Mouse (Mus musculus) liver, postnatal 0 days (tissue): Measurements from ENCODE around the gene Lrrc38. TPM values are rescaled to one million over a fixed set of nuclear protein-coding genes. Genes with fewer than 3 reads are reported as not detected.
"Not testable (repeated sequence)": the region's sequence is repeated elsewhere in the genome, so short reads cannot be mapped to it uniquely, and the experiment has no call there.

Experiments used
- ATAC-seq: fragments of 200-750 bp; cut with Nextera tagmentation; 2 replicates; pipeline ENCODE4 v1.8.0; 2017; ENCODE audit warnings: mild to moderate bottlenecking, moderate library complexity
- DNase-seq: peaks from one replicate; pipeline ENCODE4 v3.0.0-alpha.2; 2016
- H3K27ac ChIP-seq: fragments of 300-500 bp; sonication (generic); 2 replicates; pipeline ENCODE4 v1.5.1; 2014; ENCODE audit warnings: antibody characterized with exemption, moderate library complexity, mild to moderate bottlenecking, low read depth
- H3K27me3 ChIP-seq: fragments of 300-500 bp; sonication (generic); 2 replicates; pipeline ENCODE4 v1.6.1; 2014; ENCODE audit warnings: low read length, control low read depth, mixed read lengths; ENCODE audit not compliant: insufficient read depth
- H3K36me3 ChIP-seq: fragments of 300-500 bp; sonication (generic); replicated peaks from 2 replicates; pipeline ENCODE4 v1.6.1; 2014; ENCODE audit warnings: mild to moderate bottlenecking, control low read depth, low read length, moderate library complexity, mixed read lengths; ENCODE audit not compliant: insufficient read depth
- H3K4me1 ChIP-seq: fragments of 300-500 bp; sonication (generic); 2 replicates; pipeline ENCODE4 v1.6.1; 2014; ENCODE audit warnings: antibody characterized with exemption, mild to moderate bottlenecking, control low read depth; ENCODE audit not compliant: insufficient read depth
- H3K4me2 ChIP-seq: fragments of 300-500 bp; sonication (generic); 2 replicates; pipeline ENCODE4 v1.6.1; 2014; ENCODE audit warnings: low read depth, mild to moderate bottlenecking, low read length, moderate library complexity, mixed read lengths
- H3K4me3 ChIP-seq: fragments of 300-500 bp; sonication (generic); 2 replicates; pipeline ENCODE4 v1.5.1; 2014; ENCODE audit warnings: low read depth, low read length
- H3K9ac ChIP-seq: fragments of 300-500 bp; sonication (generic); replicated peaks from 2 replicates; pipeline ENCODE4 v1.6.1; 2014; ENCODE audit warnings: mild to moderate bottlenecking, moderate library complexity
- H3K9me3 ChIP-seq: fragments of 300-500 bp; sonication (generic); 2 replicates; pipeline ENCODE4 v1.6.1; 2016; ENCODE audit warnings: mild to moderate bottlenecking, control low read depth, low read length, mixed read lengths
- CTCF ChIP-seq: sonication (generic); IDR thresholded peaks from 2 replicates; pipeline ENCODE4 v1.5.1; 2016; ENCODE audit warnings: antibody characterized with exemption, low read depth
- EP300 ChIP-seq: IDR thresholded peaks from 2 replicates; pipeline ENCODE4 v1.6.1; 2016; ENCODE audit warnings: antibody characterized with exemption, low read depth, mild to moderate bottlenecking
- WGBS: fragments of 180-500 bp; shearing (Covaris S2); extraction: QIAGEN DNeasy Blood & Tissue Kit; methylation state at CpG from one replicate; pipeline ENCODE4 v1.1.7; 2014; ENCODE audit not compliant: insufficient replicate concordance; 5-methylcytosine and 5-hydroxymethylcytosine counted together
- polyA plus RNA-seq: library from polyadenylated mRNA; unstranded; fragments of >200 nt; fragmentation: Nextera tagmentation; extraction: Ambion mirVana; gene quantifications from 2 replicates; pipeline ENCODE4 v1.2.1, GENCODE M21; 2015

Gene Lrrc38
- polyA plus RNA-seq, 1 experiment from 2014 or later: not detected

GRCm38 (mm10) chr4:143330566-143330965 lies 19.0 kb upstream of the Lrrc38 start:
- no peaks in the 10 kb centered on the region for H3K9me3 ChIP-seq
- no peak overlapping the region for H3K4me3 ChIP-seq
- H3K4me1 ChIP-seq: no peaks in the 10 kb centered on the region
- ATAC-seq (no peak), DNase-seq (no peak)
- H3K36me3 ChIP-seq: no peaks in the 10 kb centered on the region
- H3K27ac ChIP-seq: no peak overlapping the region
- no peak overlapping the region for H3K9ac ChIP-seq
- peaks cover 4% of the 10 kb centered on the region; the same call in 1 of the 2 replicates for H3K27me3 ChIP-seq
- H3K4me2 ChIP-seq: no peak overlapping the region
- 42% methylated on average over 9 of the region's 9 CpGs for WGBS
- TF ChIP-seq EP300 (no peak), CTCF (no peak)

- Histone ChIP-seq H3K27ac (no peak overlapping the region), H3K4me3 (no peak overlapping the region), H3K4me1 (no peaks in the 10 kb centered on the region), H3K27me3 (no peaks in the 10 kb centered on the region), H3K36me3 (no peaks in the 10 kb centered on the region), H3K4me2 (no peak overlapping the region), H3K9me3 (no peaks in the 10 kb centered on the region), H3K9ac (no peak overlapping the region)
- TF ChIP-seq EP300 (no peak), CTCF (no peak)
- ATAC-seq: no peak
- DNase-seq: no peak
- 25% methylated on average over 1 of the region's 1 CpGs for WGBS
These were observed 17.8 kb upstream of the Lrrc38 start for GRCm38 (mm10) chr4:143331787-143332186.

GRCm38 (mm10) chr4:143334145-143334544 lies 15.4 kb upstream of the Lrrc38 start:
- no peak overlapping the region for H3K4me2 ChIP-seq
- no peak for TF ChIP-seq EP300
- no peak for TF ChIP-seq CTCF
- H3K4me3 ChIP-seq: no peak overlapping the region
- H3K9ac ChIP-seq: no peak overlapping the region
- no peak overlapping the region for H3K27ac ChIP-seq
- no peak for ATAC-seq
- 53% methylated on average over 5 of the region's 5 CpGs for WGBS
- H3K4me1 ChIP-seq: no peaks in the 10 kb centered on the region
- no peaks in the 10 kb centered on the region for H3K27me3 ChIP-seq
- H3K36me3 ChIP-seq: no peaks in the 10 kb centered on the region
- no peaks in the 10 kb centered on the region for H3K9me3 ChIP-seq
- DNase-seq: no peak

- Histone ChIP-seq H3K9me3 (no peaks in the 10 kb centered on the region), H3K27ac (no peak overlapping the region), H3K4me3 (no peak overlapping the region), H3K4me2 (no peak overlapping the region), H3K4me1 (no peaks in the 10 kb centered on the region), H3K9ac (no peak overlapping the region), H3K27me3 (no peaks in the 10 kb centered on the region), H3K36me3 (no peaks in the 10 kb centered on the region)
- TF ChIP-seq EP300 (no peak), CTCF (no peak)
- 82% methylated on average over 17 of the region's 17 CpGs for WGBS
- DNase-seq (no peak), ATAC-seq (no peak)
These were observed 14.6 kb upstream of the Lrrc38 start for GRCm38 (mm10) chr4:143334995-143335394.

- Histone ChIP-seq H3K27ac (no peak overlapping the region), H3K4me3 (no peak overlapping the region), H3K4me1 (no peaks in the 10 kb centered on the region), H3K27me3 (no peaks in the 10 kb centered on the region), H3K9ac (no peak overlapping the region), H3K4me2 (no peak overlapping the region), H3K9me3 (no peaks in the 10 kb centered on the region), H3K36me3 (no peaks in the 10 kb centered on the region)
- ATAC-seq: no peak
- WGBS: 59% methylated on average over 2 of the region's 2 CpGs
- TF ChIP-seq EP300 (no peak), CTCF (no peak)
- DNase-seq: no peak
These were observed 13.5 kb upstream of the Lrrc38 start for GRCm38 (mm10) chr4:143336096-143336495.

- Histone ChIP-seq H3K9ac (no peak overlapping the region), H3K27me3 (no peaks in the 10 kb centered on the region)
- TF ChIP-seq CTCF (no peak), EP300 (no peak)
These were observed 9.7 kb upstream of the Lrrc38 start for GRCm38 (mm10) chr4:143339808-143340207.

GRCm38 (mm10) chr4:143341470-143341869 lies 8.1 kb upstream of the Lrrc38 start:
- Histone ChIP-seq H3K4me1 (no peaks in the 10 kb centered on the region), H3K27ac (no peak overlapping the region), H3K9me3 (no peaks in the 10 kb centered on the region), H3K9ac (no peak overlapping the region), H3K4me2 (no peak overlapping the region), H3K4me3 (no peak overlapping the region), H3K27me3 (no peaks in the 10 kb centered on the region), H3K36me3 (no peaks in the 10 kb centered on the region)
- DNase-seq (no peak), ATAC-seq (no peak)
- WGBS: 81% methylated on average over 7 of the region's 7 CpGs
- no peak for TF ChIP-seq CTCF
- TF ChIP-seq EP300: no peak

More at GRCm38 (mm10) chr4:143339808-143340207, 9.7 kb upstream of the Lrrc38 start:
- DNase-seq: no peak
- Histone ChIP-seq H3K9me3 (no peaks in the 10 kb centered on the region), H3K36me3 (no peaks in the 10 kb centered on the region), H3K4me2 (no peak overlapping the region), H3K4me3 (no peak overlapping the region), H3K27ac (no peak overlapping the region), H3K4me1 (no peaks in the 10 kb centered on the region)
- ATAC-seq: no peak
- 78% methylated on average over 13 of the region's 13 CpGs for WGBS

GRCm38 (mm10) chr4:143345491-143345890 lies 4.1 kb upstream of the Lrrc38 start:
- WGBS: 79% methylated on average over 5 of the region's 5 CpGs
- not testable (repeated sequence) for H3K9me3 ChIP-seq, H3K4me3 ChIP-seq, ATAC-seq, H3K27ac ChIP-seq, H3K4me1 ChIP-seq, H3K36me3 ChIP-seq, H3K4me2 ChIP-seq, H3K9ac ChIP-seq, DNase-seq
- H3K27me3 ChIP-seq: peaks cover 25% of the 10 kb centered on the region
